ENCODE assay signal across 8 mouse cellular contexts in the genomic region with DNA sequence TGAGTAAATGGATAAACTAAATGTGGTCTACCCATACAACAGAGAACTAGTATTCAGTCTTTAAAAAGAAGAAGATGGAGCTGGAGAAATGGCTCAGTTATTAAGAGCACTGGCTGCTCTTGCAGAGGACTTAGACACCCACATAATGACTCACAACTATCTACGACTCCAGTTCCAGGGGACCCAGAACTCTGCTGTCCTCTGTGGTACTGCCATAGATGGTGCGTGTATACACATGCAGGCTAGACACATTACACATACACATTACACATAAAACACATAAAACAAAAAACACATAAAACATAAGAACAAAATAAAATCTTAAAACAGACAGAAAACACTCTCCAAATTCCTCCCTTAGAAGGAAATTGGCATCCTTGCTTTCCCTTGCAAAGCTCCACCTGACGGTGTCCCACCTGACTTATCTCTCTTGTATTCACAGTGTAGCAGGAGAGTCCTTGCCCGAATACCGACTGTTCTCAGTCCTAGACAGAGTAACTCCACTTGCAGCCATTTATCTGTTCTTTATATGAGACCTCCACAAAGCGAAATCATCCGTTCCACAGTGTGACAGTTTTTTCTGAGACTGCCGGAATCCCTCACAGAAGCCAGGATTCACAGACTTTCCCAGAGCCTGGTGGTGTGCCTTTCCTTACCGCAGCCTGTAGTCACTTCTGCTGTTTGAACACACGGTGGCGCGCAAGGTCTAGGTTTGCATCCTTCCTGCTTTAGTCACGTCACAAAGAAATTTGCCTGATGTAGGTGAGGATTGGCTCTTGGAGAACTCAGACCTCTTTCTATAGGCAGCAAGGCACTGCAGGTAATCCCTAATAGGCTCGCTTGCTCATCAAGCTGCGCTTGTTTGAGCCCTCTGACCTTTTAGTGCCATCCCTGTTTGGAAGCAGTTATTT. TPM values are rescaled to one million over a fixed set of nuclear protein-coding genes. Genes with fewer than 3 reads are reported as not detected.
DNase-seq lines count a peak whose midpoint lies in the region; ATAC-seq and TF ChIP-seq lines count a peak whose summit lies in the region.

No protein-coding gene starts in this region.

- ATAC-seq in hindbrain, postnatal 0 days = peak; percentile 95

- H3K4me1 ChIP-seq in hindbrain, postnatal 0 days (ENCODE audit: insufficient read depth, low read length) = no peaks in the 10 kb centered on the region

- H3K9ac ChIP-seq in hindbrain, postnatal 0 days (replicated peaks; ENCODE audit: low read length) = no peak overlapping the region

- peak; percentile 87 for DNase-seq in WW6 (ENCODE audit: low read depth, low spot score)
- DNase-seq in cerebellum, postnatal 36 days = peak; percentile 80 to 84
- peak; percentile 78 to 85 for DNase-seq in frontal cortex, postnatal 36 days (ENCODE audit: low spot score in 2 of 2)
- peak; percentile 94 for DNase-seq in hindbrain, postnatal 0 days (ENCODE audit: low spot score)
- peak; percentile 82 to 83 for DNase-seq in left cerebral cortex, adult 18-20 months (ENCODE audit: low spot score in 2 of 2)
- peak; percentile 65 to 82 for DNase-seq in lung, postnatal 4 days
- DNase-seq in right cerebral cortex, adult 2 months (ENCODE audit: low spot score in 2 of 2) = peak; percentile 82 to 85
- DNase-seq in urinary bladder, postnatal 25 days (ENCODE audit: low spot score) = peak; percentile 67

- no peak overlapping the region for H3K4me3 ChIP-seq in hindbrain, postnatal 0 days (ENCODE audit: low read length)

- 19% methylated on average over 15 of the region's 15 CpGs for WGBS in hindbrain, postnatal 0 days

- H3K4me2 ChIP-seq in hindbrain, postnatal 0 days (ENCODE audit: low read depth, low read length) = peak overlapping the region; percentile 38

- H3K27ac ChIP-seq in hindbrain, postnatal 0 days = no peak overlapping the region

- TF ChIP-seq CTCF in hindbrain, postnatal 0 days (IDR thresholded peaks at IDR 0.05; ENCODE audit: low read depth) = peak; percentile 97

- H3K9me3 ChIP-seq in hindbrain, postnatal 0 days (ENCODE audit: low read length) = no peaks in the 10 kb centered on the region

- no peaks in the 10 kb centered on the region for H3K27me3 ChIP-seq in hindbrain, postnatal 0 days (ENCODE audit: insufficient read depth, low read length)

- H3K36me3 ChIP-seq in hindbrain, postnatal 0 days (ENCODE audit: insufficient read depth, low read length) = no peaks in the 10 kb centered on the region

RNA-seq across cellular contexts. Expression of gene Syt5, which starts 9.2 kb away (rescaled TPM):
- total RNA-seq in hindbrain, postnatal 0 days (2014; rRNA removed) = 81.1 and 83.7 TPM in 2 replicates
- polyA plus RNA-seq in hindbrain, postnatal 0 days (2015; fragmentation: Nextera tagmentation; extraction: Ambion mirVana) = 103 and 106 TPM in 2 replicates
- 100 to 1,000 TPM; 281 to 299 TPM for total RNA-seq in left cerebral cortex, adult 18-20 months (2021)

RNA-seq across cellular contexts. Expression of gene Dnaaf3, which starts 24.3 kb away (rescaled TPM):
- total RNA-seq in hindbrain, postnatal 0 days (2014; rRNA removed) = 2.1 and 3.8 TPM in 2 replicates
- polyA plus RNA-seq in hindbrain, postnatal 0 days (2015; fragmentation: Nextera tagmentation; extraction: Ambion mirVana) = 2.0 and 2.6 TPM in 2 replicates
- total RNA-seq in left cerebral cortex, adult 18-20 months (2021) = under 1 TPM; 0.23 to 0.37 TPM

RNA-seq across cellular contexts. Expression of gene Tnni3, which starts 32.5 kb away (rescaled TPM):
- total RNA-seq in hindbrain, postnatal 0 days (2014; rRNA removed) = 1.9 TPM in 1 of 2 replicates, not detected in the other
- polyA plus RNA-seq in hindbrain, postnatal 0 days (2015; fragmentation: Nextera tagmentation; extraction: Ambion mirVana) = 2.1 and 3.9 TPM in 2 replicates
- total RNA-seq in left cerebral cortex, adult 18-20 months (2021) = 1 to 10 TPM in 1 of 2 experiments, under 1 TPM in 1; 0.88 to 1.3 TPM

RNA-seq across cellular contexts. Expression of gene Tnnt1, which starts 40.3 kb away (rescaled TPM):
- total RNA-seq in hindbrain, postnatal 0 days (2014; rRNA removed) = 0.93 and 3.5 TPM in 2 replicates
- 2.9 and 3.6 TPM in 2 replicates for polyA plus RNA-seq in hindbrain, postnatal 0 days (2015; fragmentation: Nextera tagmentation; extraction: Ambion mirVana)
- 10 to 100 TPM in 1 of 2 experiments, 1 to 10 TPM in 1; 7.6 to 11.7 TPM for total RNA-seq in left cerebral cortex, adult 18-20 months (2021)

RNA-seq across cellular contexts. Expression of gene Ptprh, which starts 47.3 kb away (rescaled TPM):
- 0.54 and 0.99 TPM in 2 replicates for total RNA-seq in hindbrain, postnatal 0 days (2014; rRNA removed)
- 0.52 and 0.74 TPM in 2 replicates for polyA plus RNA-seq in hindbrain, postnatal 0 days (2015; fragmentation: Nextera tagmentation; extraction: Ambion mirVana)
- 1 to 10 TPM in 1 of 2 experiments, under 1 TPM in 1; 0.82 to 1.1 TPM for total RNA-seq in left cerebral cortex, adult 18-20 months (2021)
